Mouse (Mus musculus): ENCODE data around the gene Slc15a1. TPM values are rescaled to one million over a fixed set of nuclear protein-coding genes. Genes with fewer than 3 reads are reported as not detected.
A peak's percentile ranks its signal among the peaks of the same experiment; 100 is the strongest.

Slc15a1 gene
- polyA plus RNA-seq, 1 experiment: not detected

GRCm38 (mm10) chr14:121437026-121437425 is 68.0 kb downstream of the Slc15a1 start:
- H3K79me2 ChIP-seq (ENCODE audit: control insufficient read depth, insufficient read depth): no peaks in the 10 kb centered on the region
- no peaks in the 10 kb centered on the region for H3K79me3 ChIP-seq (ENCODE audit: low read depth)
- H3ac ChIP-seq (ENCODE audit: control insufficient read depth, insufficient read length, low read depth): no peak overlapping the region
- TF ChIP-seq USF1 (IDR thresholded peaks at IDR 0.05; ENCODE audit: low read depth): peak; percentile 5
- no peak for TF ChIP-seq MYOG (IDR thresholded peaks at IDR 0.05; ENCODE audit: control insufficient read depth, extremely low read depth, insufficient read length)
- TF ChIP-seq CTCF (IDR thresholded peaks at IDR 0.05; ENCODE audit: control insufficient read depth, insufficient read depth, insufficient read length): no peak
- TF ChIP-seq CEBPB (IDR thresholded peaks at IDR 0.05; ENCODE audit: low read depth): no peak
- peak; percentile 66 for TF ChIP-seq MAX (IDR thresholded peaks at IDR 0.05)
- TF ChIP-seq MYOD1 (IDR thresholded peaks at IDR 0.05; ENCODE audit: control insufficient read depth, insufficient read length, low read depth): peak; percentile 58
- TF ChIP-seq FOSL1 (IDR thresholded peaks at IDR 0.05; ENCODE audit: insufficient read depth, low read length, poor library complexity, severe bottlenecking): peak; percentile 75
- no peaks in the 10 kb centered on the region for H3K36me3 ChIP-seq (ENCODE audit: control insufficient read depth, insufficient read depth)
- H3K27me3 ChIP-seq (ENCODE audit: control insufficient read depth, insufficient read depth, insufficient read length): no peaks in the 10 kb centered on the region
- H3K4me3 ChIP-seq (ENCODE audit: insufficient read depth, poor library complexity, severe bottlenecking): no peak overlapping the region

GRCm38 (mm10) chr14:121436455-121436854 is 68.6 kb downstream of the Slc15a1 start:
- H3K79me3 ChIP-seq (ENCODE audit: low read depth): no peaks in the 10 kb centered on the region
- no peak overlapping the region for H3ac ChIP-seq (ENCODE audit: control insufficient read depth, insufficient read length, low read depth)
- no peaks in the 10 kb centered on the region for H3K79me2 ChIP-seq (ENCODE audit: control insufficient read depth, insufficient read depth)
- H3K4me3 ChIP-seq (ENCODE audit: insufficient read depth, poor library complexity, severe bottlenecking): no peak overlapping the region
- TF ChIP-seq USF1 (IDR thresholded peaks at IDR 0.05; ENCODE audit: low read depth) (no peak), CEBPB (IDR thresholded peaks at IDR 0.05; ENCODE audit: low read depth) (no peak), FOSL1 (IDR thresholded peaks at IDR 0.05; ENCODE audit: insufficient read depth, low read length, poor library complexity, severe bottlenecking) (no peak), MAX (IDR thresholded peaks at IDR 0.05) (no peak), MYOD1 (IDR thresholded peaks at IDR 0.05; ENCODE audit: control insufficient read depth, insufficient read length, low read depth) (no peak), CTCF (IDR thresholded peaks at IDR 0.05; ENCODE audit: control insufficient read depth, insufficient read depth, insufficient read length) (no peak), MYOG (IDR thresholded peaks at IDR 0.05; ENCODE audit: control insufficient read depth, extremely low read depth, insufficient read length) (no peak)
- no peaks in the 10 kb centered on the region for H3K36me3 ChIP-seq (ENCODE audit: control insufficient read depth, insufficient read depth)
- H3K27me3 ChIP-seq (ENCODE audit: control insufficient read depth, insufficient read depth, insufficient read length): no peaks in the 10 kb centered on the region

- Histone ChIP-seq H3K27me3 (ENCODE audit: control insufficient read depth, insufficient read depth, insufficient read length) (no peaks in the 10 kb centered on the region), H3K79me2 (ENCODE audit: control insufficient read depth, insufficient read depth) (no peaks in the 10 kb centered on the region)
Measured at GRCm38 (mm10) chr14:121435794-121436193, 69.3 kb downstream of the Slc15a1 start.

GRCm38 (mm10) chr14:121431261-121431660 is 73.8 kb downstream of the Slc15a1 start:
- Histone ChIP-seq H3K36me3 (ENCODE audit: control insufficient read depth, insufficient read depth) (no peaks in the 10 kb centered on the region), H3K79me2 (ENCODE audit: control insufficient read depth, insufficient read depth) (no peaks in the 10 kb centered on the region), H3ac (ENCODE audit: control insufficient read depth, insufficient read length, low read depth) (no peak overlapping the region), H3K4me3 (ENCODE audit: insufficient read depth, poor library complexity, severe bottlenecking) (no peak overlapping the region), H3K27me3 (ENCODE audit: control insufficient read depth, insufficient read depth, insufficient read length) (no peaks in the 10 kb centered on the region), H3K79me3 (ENCODE audit: low read depth) (no peaks in the 10 kb centered on the region)
- no peak for TF ChIP-seq MYOG (IDR thresholded peaks at IDR 0.05; ENCODE audit: control insufficient read depth, extremely low read depth, insufficient read length)
- no peak for TF ChIP-seq CEBPB (IDR thresholded peaks at IDR 0.05; ENCODE audit: low read depth)
- TF ChIP-seq MAX (IDR thresholded peaks at IDR 0.05): no peak
- no peak for TF ChIP-seq FOSL1 (IDR thresholded peaks at IDR 0.05; ENCODE audit: insufficient read depth, low read length, poor library complexity, severe bottlenecking)
- no peak for TF ChIP-seq CTCF (IDR thresholded peaks at IDR 0.05; ENCODE audit: control insufficient read depth, insufficient read depth, insufficient read length)
- TF ChIP-seq USF1 (IDR thresholded peaks at IDR 0.05; ENCODE audit: low read depth): no peak
- no peak for TF ChIP-seq MYOD1 (IDR thresholded peaks at IDR 0.05; ENCODE audit: control insufficient read depth, insufficient read length, low read depth)

More at GRCm38 (mm10) chr14:121435794-121436193, 69.3 kb downstream of the Slc15a1 start:
- H3K4me3 ChIP-seq (ENCODE audit: insufficient read depth, poor library complexity, severe bottlenecking): no peak overlapping the region
- H3K79me3 ChIP-seq (ENCODE audit: low read depth): no peaks in the 10 kb centered on the region
- TF ChIP-seq MYOD1 (IDR thresholded peaks at IDR 0.05; ENCODE audit: control insufficient read depth, insufficient read length, low read depth) (peak; percentile 29), FOSL1 (IDR thresholded peaks at IDR 0.05; ENCODE audit: insufficient read depth, low read length, poor library complexity, severe bottlenecking) (peak; percentile 72), CEBPB (IDR thresholded peaks at IDR 0.05; ENCODE audit: low read depth) (no peak), MYOG (IDR thresholded peaks at IDR 0.05; ENCODE audit: control insufficient read depth, extremely low read depth, insufficient read length) (no peak)
- no peak overlapping the region for H3ac ChIP-seq (ENCODE audit: control insufficient read depth, insufficient read length, low read depth)
- no peaks in the 10 kb centered on the region for H3K36me3 ChIP-seq (ENCODE audit: control insufficient read depth, insufficient read depth)

GRCm38 (mm10) chr14:121429854-121430535 is 75.1 kb downstream of the Slc15a1 start:
- Histone ChIP-seq H3K79me2 (ENCODE audit: control insufficient read depth, insufficient read depth) (no peaks in the 10 kb centered on the region), H3K4me3 (ENCODE audit: insufficient read depth, poor library complexity, severe bottlenecking) (no peak overlapping the region), H3K79me3 (ENCODE audit: low read depth) (no peaks in the 10 kb centered on the region), H3K27me3 (ENCODE audit: control insufficient read depth, insufficient read depth, insufficient read length) (no peaks in the 10 kb centered on the region), H3ac (ENCODE audit: control insufficient read depth, insufficient read length, low read depth) (no peak overlapping the region), H3K36me3 (ENCODE audit: control insufficient read depth, insufficient read depth) (no peaks in the 10 kb centered on the region)
- TF ChIP-seq MYOD1 (IDR thresholded peaks at IDR 0.05; ENCODE audit: control insufficient read depth, insufficient read length, low read depth): no peak
- no peak for TF ChIP-seq CTCF (IDR thresholded peaks at IDR 0.05; ENCODE audit: control insufficient read depth, insufficient read depth, insufficient read length)
- no peak for TF ChIP-seq CEBPB (IDR thresholded peaks at IDR 0.05; ENCODE audit: low read depth)
- TF ChIP-seq FOSL1 (IDR thresholded peaks at IDR 0.05; ENCODE audit: insufficient read depth, low read length, poor library complexity, severe bottlenecking): no peak
- peak; percentile 64 for TF ChIP-seq MAX (IDR thresholded peaks at IDR 0.05)
- TF ChIP-seq USF1 (IDR thresholded peaks at IDR 0.05; ENCODE audit: low read depth): peak; percentile 89

Measured in C2C12 (cell line).